Mouse (Mus musculus): Measurements from ENCODE around the gene Elovl3.

DNA sequence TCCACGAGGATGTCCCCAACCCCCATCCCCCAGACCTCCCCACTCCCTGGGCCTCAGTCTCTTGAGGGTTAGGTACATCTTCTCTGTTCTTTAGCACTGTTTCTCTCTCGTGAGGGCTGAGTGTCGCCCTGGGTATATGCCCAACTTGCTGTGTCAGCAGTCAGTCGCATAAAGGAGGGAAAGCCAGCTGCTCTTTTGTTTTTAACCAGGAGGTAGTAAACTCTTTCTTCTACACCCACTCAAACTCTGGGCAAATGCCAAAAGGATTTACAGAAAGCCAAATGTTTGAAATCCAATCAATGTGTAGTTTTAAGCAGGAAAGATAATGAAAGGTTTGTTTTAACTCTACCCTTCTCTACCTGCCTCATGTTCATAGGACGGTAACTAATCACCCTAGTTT, 45.3 kb downstream of the Elovl3 start:
- no peak for TF ChIP-seq POLR2A (IDR thresholded peaks at IDR 0.05; ENCODE audit: borderline replicate concordance, low read depth, low read length)
- TF ChIP-seq CTCF (IDR thresholded peaks at IDR 0.05; ENCODE audit: low read depth, low read length): no peak

All from bone marrow macrophage, adult 2 months (primary cell).